Mouse (Mus musculus): ENCODE data around the gene Snx6.

GRCm38 (mm10) chr12:54807481-54807880 lies 12.0 kb upstream of the Snx6 start:
- no peak for TF ChIP-seq POLR2A (IDR thresholded peaks at IDR 0.05; ENCODE audit: low read depth, low read length)
- no peak for TF ChIP-seq SIN3A (IDR thresholded peaks at IDR 0.05; ENCODE audit: low read length)
- no peak for TF ChIP-seq CTCF (conservative IDR thresholded peaks at IDR 0.05 in 1 of 2, IDR thresholded peaks at IDR 0.05 in 1 of 2; ENCODE audit: low read depth in 2 of 2, low read length in 2 of 2)
